Mouse (Mus musculus): ENCODE measurements around the gene Arhgap44.

Gene Arhgap44

DNA sequence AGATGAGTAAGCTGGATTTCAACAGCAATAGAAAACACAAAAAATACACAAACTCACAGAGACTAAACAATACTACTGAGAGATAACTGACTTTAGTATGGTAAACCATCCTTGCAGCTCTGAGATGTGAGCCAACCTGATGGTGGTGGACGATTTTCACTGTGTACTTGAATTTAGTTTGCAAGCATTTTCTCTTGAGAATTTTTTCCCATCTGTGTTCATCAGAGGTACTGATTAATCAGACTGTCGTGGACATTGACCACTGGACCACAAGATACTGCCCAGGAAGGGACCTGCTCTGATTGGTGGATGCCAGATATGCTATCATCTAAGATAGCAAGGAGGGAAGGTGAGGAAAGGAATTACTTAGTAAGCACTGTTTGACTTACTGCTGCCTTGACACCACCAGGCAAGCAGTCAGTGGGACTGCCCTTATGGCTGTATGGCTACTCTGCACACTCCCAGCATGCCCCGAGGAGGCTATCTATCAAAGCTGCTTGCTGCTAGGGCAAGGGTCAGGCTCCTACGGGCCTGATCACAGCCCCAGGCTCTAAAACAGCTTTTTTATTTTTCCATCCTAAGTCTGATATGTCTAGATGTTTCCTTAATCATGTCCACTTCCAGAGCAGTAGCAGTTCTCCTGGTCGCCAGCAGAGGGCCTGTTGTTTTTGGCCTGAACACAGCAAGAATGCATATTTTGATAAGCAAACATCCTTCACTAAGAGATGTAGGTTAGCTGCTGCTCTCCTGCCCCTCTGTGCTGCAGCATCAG, 74.1 kb downstream of the Arhgap44 start:
- DNase-seq (ENCODE audit: low read depth, low spot score) = no peak

DNA sequence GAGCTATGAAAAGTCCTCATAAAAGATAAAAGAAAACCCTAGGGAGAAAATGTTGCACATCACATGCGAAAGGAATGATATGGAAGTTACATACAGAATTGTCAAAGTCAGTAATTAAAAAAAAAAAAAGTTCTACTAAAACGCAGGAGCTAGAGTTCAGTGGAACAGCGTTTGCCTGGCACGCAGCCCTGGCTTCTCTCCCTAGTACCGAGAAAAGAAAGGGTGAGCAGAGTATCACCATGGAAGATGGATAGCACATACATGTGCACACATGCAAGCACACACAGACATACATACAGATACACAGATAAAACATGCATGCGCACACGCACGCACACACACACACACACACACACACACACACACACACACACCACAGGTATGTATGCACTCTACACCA, 82.0 kb downstream of the Arhgap44 start:
- no peak for DNase-seq (ENCODE audit: low read depth, low spot score)

GRCm38 (mm10) chr11:65080274-65080673, 82.5 kb downstream of the Arhgap44 start:
- no peak for DNase-seq (ENCODE audit: low read depth, low spot score)

- no peak for DNase-seq (ENCODE audit: low read depth, low spot score)
Observed at GRCm38 (mm10) chr11:65069609-65070008, 93.2 kb downstream of the Arhgap44 start.

GRCm38 (mm10) chr11:65069051-65069450, 93.7 kb downstream of the Arhgap44 start:
- DNase-seq (ENCODE audit: low read depth, low spot score) = no peak

GRCm38 (mm10) chr11:65065201-65065600, 97.6 kb downstream of the Arhgap44 start:
- no peak for DNase-seq (ENCODE audit: low read depth, low spot score)

GRCm38 (mm10) chr11:65061437-65061836, 101.3 kb downstream of the Arhgap44 start:
- no peak for DNase-seq (ENCODE audit: low read depth, low spot score)

GRCm38 (mm10) chr11:65059531-65059930, 103.2 kb downstream of the Arhgap44 start:
- no peak for DNase-seq (ENCODE audit: low read depth, low spot score)

GRCm38 (mm10) chr11:65058224-65058908, 104.4 kb downstream of the Arhgap44 start:
- no peak for DNase-seq (ENCODE audit: low read depth, low spot score)

DNA sequence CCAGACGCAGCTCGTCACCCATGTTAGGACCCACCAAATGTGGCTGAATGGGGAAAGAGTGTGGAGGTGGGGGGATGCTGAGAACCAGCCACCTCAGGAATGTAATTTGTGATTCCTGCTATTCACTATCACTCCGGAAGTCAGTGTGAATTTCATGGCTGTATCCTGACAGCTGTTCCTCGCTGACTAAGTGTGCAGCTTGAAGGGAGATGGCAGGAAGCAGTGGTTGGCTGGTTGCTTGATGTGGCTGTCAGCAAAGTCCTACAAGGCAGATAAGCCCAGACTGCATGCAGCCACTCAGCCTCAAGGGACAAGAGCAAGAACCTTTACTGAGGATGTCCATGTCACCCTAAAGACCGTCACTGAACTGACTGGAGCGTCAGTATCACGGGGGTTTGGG, 107.2 kb downstream of the Arhgap44 start:
- DNase-seq (ENCODE audit: low read depth, low spot score) = no peak

- DNase-seq (ENCODE audit: low read depth, low spot score) = no peak
Observed at GRCm38 (mm10) chr11:65054216-65054615, 108.5 kb downstream of the Arhgap44 start.

- no peak for DNase-seq (ENCODE audit: low read depth, low spot score)
Observed at GRCm38 (mm10) chr11:65050819-65051218, 111.9 kb downstream of the Arhgap44 start.

- DNase-seq (ENCODE audit: low read depth, low spot score) = no peak
Observed at GRCm38 (mm10) chr11:65049090-65049489, 113.7 kb downstream of the Arhgap44 start.

- no peak for DNase-seq (ENCODE audit: low read depth, low spot score)
Observed at GRCm38 (mm10) chr11:65040556-65040955, 122.2 kb downstream of the Arhgap44 start.

DNA sequence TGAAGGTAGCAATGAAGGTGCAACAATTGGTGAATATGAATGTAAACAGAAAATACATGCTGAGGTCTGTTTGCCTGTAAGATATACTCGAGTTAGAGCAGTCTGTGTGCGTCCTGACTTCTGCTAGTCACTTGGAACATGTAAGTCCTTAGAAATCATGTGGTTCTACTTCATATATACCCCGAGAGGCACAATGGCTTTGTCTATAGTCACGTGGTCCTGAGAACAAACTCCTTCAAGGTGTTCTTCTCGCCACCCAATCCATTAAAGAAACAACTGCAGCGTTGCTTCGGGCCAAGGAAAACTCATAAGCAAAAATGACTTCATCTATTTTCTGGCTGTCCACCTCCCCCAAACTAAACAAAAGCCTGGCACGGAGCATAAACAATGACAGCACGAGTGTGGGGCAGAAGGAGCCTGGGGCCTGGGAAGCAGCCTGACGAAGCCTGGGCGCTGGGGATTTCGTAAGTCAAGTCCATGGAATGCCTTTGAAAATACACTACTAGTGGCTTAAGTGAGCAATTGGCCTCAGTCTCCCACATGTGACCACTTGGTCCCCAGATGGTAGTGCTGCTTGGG, 123.2 kb downstream of the Arhgap44 start:
- DNase-seq (ENCODE audit: low read depth, low spot score) = no peak

DNA sequence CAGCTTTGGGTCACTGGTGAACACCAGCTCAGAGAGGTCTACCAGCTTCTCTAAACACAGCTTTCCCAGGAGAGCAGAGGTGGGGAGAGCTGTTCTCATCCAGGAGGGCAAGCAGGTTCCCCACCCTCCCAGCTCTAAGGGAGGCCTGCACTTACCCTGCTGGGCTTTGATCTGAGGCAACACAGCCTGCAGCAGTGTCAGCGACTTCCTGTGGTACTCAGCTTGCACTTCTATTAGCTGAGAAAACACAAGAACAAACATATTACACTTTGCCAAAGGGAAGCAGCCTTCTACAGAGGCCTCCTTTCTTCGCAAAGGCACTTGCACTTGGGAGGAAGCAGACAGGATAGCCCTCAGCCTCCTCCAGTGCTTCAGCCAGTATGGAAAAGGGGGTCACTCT, 123.8 kb downstream of the Arhgap44 start:
- no peak for DNase-seq (ENCODE audit: low read depth, low spot score)

DNA sequence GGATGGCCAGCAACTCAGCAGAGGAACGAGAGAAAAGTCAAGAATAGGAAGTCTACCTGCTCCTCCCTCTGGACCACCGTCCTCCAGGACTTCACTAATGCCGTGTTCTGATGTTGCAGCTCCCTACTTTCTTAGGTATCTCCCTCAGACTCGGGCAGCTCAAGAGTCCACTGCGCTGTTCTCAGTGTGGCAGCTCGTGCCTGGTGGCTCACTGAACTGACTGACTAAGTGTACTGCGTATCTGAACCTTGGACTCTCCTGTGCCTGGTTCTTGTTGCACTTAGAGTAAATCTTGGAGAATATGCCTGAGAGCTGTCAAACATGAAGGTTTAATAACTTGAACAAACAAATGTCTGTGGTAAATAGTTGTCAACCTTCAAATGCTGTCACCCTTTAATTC, 130.5 kb downstream of the Arhgap44 start:
- DNase-seq (ENCODE audit: low read depth, low spot score) = no peak

DNA sequence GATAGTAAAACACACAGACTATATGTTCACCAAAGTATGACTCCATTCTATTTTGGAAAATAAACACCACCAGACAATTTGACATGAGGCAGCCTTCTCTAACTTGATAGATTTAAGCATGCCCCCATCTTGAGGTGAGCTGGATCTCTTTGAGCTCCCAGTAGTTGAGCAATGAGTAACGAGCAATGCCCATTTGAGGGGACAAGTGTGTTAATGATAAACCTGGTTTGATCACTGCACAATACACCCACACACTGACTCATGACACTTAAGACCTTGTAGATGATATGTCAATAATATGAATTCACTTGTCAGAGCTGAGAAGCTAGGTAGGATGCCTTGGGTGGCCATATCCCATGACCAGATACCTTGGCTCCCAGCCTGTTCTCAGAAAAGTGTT, 132.6 kb downstream of the Arhgap44 start:
- DNase-seq (ENCODE audit: low read depth, low spot score) = no peak

GRCm38 (mm10) chr11:65028049-65028448, 134.7 kb downstream of the Arhgap44 start:
- no peak for DNase-seq (ENCODE audit: low read depth, low spot score)

- DNase-seq (ENCODE audit: low read depth, low spot score) = no peak
Observed at GRCm38 (mm10) chr11:65022771-65023170, 140.0 kb downstream of the Arhgap44 start.

GRCm38 (mm10) chr11:65020744-65021143, 142.0 kb downstream of the Arhgap44 start:
- DNase-seq (ENCODE audit: low read depth, low spot score) = no peak

- DNase-seq (ENCODE audit: low read depth, low spot score) = no peak
Observed at GRCm38 (mm10) chr11:65016754-65017153, 146.0 kb downstream of the Arhgap44 start.

DNA sequence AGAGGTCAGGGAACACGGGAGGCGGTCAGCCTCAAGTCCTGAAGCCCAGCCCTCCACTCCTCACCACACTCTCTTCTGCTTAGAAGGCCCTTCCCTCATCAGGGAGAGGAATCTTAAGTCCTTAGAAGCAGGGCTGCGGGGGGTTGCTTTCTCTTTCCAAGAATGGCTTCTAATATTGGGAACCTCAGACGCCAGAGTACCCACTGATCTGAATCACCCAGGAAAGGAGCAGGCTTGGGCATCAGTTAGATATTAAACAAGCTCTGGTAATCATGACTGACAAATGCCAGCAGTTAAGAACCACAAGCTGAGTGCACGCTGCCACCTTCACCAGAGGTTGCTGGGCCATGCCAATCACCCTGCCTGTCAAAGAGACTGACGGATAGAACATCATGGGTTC, 148.9 kb downstream of the Arhgap44 start:
- DNase-seq (ENCODE audit: low read depth, low spot score) = no peak

Measured in CD4-positive helper T cell, adult 2 months (primary cell).